Mouse (Mus musculus): ENCODE results near the gene Baiap2. TPM values are rescaled to one million over a fixed set of nuclear protein-coding genes. Genes with fewer than 3 reads are reported as not detected.

The Baiap2 gene
- total RNA-seq, 4 experiments from 2014 or later = 0.56 to 1.7 (median 1.2) TPM

GRCm38 (mm10) chr11:119945343-119945742, 2.8 kb downstream of the Baiap2 start:
- no peak for DNase-seq (ENCODE audit: low spot score in 2 of 2)

DNA sequence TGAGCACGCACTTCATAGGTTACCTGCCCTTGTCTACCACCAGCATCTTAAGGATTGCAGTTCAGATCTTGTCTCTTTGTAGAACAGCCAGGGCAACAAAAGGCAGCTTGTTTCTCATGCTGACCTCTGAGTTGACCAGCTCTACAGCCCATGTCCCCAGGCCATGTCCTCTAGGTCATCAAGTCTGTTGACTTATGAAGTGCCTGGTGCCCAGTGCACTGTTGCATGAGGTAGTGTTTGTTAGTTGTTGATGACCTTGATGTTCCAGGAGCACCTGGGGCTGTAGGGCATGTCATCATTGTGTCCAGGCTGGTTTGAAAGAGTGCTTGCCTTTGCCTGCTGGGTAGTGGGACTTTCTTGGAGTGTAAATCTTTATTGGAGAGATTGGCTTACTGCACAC, 4.9 kb downstream of the Baiap2 start:
- DNase-seq (ENCODE audit: low spot score in 2 of 2) = no peak

- no peak for DNase-seq (ENCODE audit: low spot score in 2 of 2)
Measured at GRCm38 (mm10) chr11:119947897-119948296, 5.3 kb downstream of the Baiap2 start.

DNA sequence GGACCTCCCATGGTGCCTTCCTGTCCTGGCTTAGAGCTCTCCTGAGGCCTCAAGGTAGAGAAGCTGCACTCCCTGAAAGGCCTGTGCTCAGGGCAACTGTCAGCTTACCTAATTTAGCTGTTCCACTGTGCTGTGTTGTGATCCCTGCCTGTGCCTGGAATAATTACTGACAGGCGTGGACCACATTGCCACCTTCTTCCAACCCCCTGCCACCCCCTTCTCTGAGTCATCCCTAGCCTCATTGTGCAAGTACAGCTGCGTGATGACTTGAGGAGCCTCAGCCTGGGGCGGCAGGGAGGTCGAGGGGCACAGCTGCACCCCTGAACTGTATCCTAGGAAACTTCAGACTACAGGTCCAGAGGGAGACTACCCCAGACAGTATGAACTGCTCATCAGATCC, 5.7 kb downstream of the Baiap2 start:
- DNase-seq (ENCODE audit: low spot score in 2 of 2) = no peak

DNA sequence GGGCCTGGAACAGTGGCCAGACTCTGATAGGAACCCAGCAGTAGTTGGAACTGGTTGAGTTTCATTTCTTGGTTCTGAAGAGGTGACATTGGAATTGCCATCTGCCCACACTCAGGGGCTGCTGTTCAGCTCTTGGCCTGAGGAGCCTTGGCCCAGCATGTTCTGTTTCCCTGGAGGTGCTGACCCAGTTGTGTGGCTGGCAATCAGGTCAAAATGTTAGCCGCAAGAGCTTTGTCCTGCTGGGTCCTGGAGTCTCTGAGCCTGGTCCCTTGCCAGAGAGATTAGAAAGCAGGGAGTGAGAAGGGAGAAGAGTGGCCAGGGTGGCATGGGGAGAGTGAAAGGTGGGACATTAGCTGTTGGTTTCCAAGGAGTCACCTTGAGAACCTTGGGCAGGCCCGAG, 6.2 kb downstream of the Baiap2 start:
- no peak for DNase-seq (ENCODE audit: low spot score in 2 of 2)

GRCm38 (mm10) chr11:119950535-119950934, 8.0 kb downstream of the Baiap2 start:
- DNase-seq (ENCODE audit: low spot score in 2 of 2) = no peak

DNA sequence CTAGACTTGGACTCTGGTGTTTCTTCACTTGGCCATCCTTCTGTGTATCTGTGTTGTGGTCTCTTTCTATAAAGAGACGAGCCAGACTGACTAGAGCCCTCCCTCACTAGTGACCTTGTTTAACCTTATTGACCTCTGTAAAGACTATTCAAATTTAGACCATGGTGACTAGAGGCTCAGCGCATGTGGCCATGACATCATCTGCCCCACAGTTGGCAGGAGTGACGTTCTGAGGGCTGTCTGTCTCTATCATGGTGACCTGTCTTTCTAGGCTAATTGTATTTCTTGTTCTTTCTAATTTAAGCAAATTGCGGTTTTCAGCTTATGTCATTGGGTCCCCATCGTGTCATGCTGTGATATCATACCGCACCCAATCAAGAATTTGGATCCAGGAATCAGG, 8.8 kb downstream of the Baiap2 start:
- no peak for DNase-seq (ENCODE audit: low spot score in 2 of 2)

DNA sequence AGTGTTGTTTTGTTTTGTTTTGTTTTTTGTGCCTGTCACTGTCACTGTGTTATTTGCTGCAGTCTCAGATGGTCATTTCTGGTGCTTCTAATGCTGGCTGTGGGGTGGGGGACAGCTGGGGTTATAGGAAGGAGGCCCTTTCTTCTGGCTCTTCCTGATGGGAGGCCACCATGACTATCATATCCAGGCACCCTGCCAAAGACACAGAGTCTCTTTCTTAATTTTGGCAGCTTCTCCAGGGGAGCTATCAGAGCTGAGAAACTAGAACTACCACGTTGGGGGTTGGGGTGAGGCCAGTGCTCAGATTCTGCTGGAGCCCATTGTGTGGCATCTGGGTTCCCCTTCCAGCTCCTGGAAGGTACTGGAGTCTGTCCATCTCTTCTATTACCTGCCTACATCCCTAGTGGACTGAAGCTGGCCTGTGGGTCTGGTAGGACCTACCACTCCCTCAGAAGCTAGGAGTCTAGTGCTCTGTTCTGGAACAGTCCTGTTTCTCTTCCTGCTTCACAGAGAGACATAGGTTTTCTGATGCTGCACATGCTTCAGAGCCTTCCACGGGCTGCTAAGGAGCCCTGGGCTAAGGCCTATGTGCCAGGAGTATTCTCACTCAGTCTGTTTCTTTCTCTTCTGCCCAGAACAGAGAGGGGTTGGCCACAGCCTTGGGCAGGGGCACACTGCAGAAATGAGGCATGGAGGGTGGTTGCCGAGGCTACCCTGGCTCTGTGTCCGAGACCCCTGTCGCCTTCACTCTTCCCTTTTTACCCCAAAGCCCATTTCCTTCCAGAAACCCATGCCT, 10.1 kb downstream of the Baiap2 start:
- DNase-seq (ENCODE audit: low spot score in 2 of 2) = no peak

DNA sequence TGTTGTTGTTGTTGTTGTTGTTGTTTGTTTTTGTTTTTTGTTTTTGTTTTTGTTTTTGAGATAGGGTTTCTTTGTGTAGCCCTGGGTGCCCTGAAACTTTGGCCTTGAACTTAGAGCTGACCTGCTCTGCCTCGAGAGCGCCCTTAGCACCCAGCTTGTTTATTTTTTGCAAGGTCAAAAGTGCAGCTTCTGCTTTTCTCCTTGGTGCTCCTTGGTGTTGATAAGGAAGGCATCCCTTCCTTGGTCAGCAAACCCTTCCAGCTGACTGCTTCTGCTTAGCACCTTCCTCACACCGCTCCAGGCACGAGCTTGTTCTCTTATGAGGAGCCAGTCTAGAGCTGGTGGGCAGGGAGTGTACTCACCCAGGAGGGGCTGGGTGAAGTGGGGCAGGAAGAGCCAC, 11.7 kb downstream of the Baiap2 start:
- no peak for DNase-seq (ENCODE audit: low spot score in 2 of 2)

DNA sequence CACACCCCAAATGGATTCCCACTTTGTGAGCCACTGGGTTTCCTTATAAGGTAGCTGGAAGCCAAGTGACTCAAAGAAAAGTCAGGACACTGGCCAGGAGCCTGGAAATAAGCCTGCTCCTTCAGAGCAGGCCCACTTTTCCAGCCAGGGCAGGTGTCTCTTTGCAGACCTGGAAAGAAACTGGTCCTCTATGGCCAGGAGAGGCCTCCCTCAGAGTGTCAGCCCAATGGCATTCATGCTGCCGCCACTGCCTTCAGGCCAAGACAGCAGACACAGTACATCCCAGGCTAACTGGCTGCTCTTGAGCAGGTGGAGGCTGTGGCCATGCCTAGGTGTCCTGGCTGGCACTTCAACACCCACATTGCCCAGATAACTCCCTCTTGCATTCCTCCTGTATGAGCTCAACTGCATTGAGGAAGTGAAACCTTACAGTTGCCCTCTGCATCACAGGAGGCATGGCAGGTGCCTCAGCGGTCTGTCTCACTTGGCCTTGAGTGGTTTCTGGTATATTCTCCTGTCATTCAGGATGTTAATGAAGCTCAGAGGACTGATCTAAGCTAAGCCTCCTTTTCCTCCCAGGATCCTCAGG, 12.3 kb downstream of the Baiap2 start:
- no peak for DNase-seq (ENCODE audit: low spot score in 2 of 2)

DNA sequence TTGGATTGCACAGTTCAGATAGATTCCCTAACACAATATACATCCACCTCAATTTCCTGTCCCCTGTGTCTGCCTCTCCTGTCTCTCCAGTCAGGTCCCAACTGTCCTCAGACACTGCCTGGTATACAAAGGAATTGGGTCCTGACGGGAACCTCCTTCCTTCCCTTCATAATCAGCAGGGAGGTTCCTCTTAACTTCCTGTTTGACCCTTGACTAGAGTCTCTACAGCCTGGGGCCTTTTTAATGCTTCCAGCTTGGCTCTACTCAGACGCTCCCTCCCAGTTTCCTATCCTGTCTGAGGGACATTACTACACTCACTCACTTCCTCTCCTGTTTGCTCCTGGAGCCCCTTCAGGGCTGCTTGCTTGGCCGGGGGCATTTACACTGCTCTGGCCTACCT, 12.9 kb downstream of the Baiap2 start:
- DNase-seq (ENCODE audit: low spot score in 2 of 2) = no peak

DNA sequence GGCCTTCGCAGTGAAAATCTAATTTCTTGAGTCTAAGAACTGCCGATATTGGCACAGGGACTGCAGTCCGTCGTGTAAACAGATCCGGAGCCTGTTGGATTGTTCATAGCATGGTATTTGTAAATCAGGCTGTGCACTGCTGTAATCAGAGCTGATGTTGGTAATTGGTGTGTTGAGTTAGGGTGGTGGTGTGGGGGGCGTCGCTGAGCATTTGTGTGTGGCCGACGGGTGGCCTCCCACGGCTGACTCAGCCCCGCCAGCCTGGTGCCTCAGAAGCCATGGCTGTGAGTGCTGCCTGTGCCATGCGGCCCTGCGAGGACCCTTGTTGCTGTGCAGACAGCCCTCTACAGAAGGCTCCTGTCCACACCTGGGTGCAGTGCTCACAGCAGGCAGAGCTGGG, 14.0 kb downstream of the Baiap2 start:
- no peak for DNase-seq (ENCODE audit: low spot score in 2 of 2)

DNA sequence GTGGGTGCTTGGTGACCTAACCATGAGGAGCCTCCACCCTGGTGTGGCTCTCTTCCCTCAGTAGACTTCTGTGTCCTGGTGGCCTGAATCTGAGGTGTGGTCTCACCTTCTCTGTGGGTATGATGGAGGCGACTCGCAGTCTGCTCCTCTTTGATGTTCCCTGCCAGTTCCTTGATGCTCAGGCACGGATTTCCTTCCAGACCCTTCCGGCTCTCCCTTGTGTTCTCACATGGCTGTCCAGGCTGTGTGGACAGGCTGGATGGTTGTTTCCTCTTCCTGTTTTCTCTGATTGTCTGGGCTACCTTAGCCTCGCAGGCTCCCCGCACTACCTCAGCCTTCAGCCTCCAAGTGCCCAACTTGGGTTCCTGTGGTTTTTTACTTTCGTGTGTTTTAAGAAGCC, 16.3 kb downstream of the Baiap2 start:
- DNase-seq (ENCODE audit: low spot score in 2 of 2) = no peak

GRCm38 (mm10) chr11:119959714-119960113, 17.2 kb downstream of the Baiap2 start:
- DNase-seq (ENCODE audit: low spot score in 2 of 2) = no peak

DNA sequence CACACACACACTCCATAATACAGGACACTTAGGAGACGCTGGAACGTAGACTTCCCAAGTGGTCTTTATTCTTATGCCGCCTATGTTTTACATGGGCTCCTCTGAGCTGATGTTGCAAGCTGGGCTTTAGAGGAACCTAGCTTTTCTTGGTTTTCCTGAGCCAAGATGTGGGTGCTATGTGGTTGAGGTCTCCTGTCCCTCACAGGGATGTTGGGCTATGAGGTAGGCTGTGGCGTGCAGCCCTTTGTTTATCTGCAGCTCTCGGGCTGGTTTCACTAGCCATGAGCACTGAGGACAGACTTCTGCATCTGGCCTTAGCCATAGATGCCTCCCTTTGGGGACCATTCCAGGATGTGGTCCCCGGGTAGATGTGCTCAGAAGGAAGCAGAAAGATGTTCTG, 18.1 kb downstream of the Baiap2 start:
- DNase-seq (ENCODE audit: low spot score in 2 of 2) = no peak

- DNase-seq (ENCODE audit: low spot score in 2 of 2) = no peak
Measured at GRCm38 (mm10) chr11:119961511-119961910, 18.9 kb downstream of the Baiap2 start.

DNA sequence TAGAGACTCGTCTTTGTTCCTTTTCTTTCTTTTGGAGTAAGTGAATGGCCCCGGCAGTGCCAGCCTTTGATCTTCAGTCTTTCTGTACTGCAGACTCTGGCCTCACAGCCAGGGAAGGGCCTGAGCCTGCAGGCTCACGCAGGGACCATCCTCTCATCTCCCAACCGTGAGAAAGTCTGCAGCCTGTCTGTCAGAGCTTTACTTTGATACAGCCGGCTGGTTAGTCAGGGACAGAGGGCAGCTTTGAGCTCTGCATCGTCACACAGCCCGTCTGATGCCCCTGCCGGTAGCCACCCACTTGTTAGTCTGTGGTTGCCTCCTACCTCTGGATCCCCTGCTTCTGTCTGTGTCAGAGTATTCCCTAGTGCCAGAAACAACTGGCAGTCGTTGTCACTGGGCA, 22.5 kb downstream of the Baiap2 start:
- DNase-seq (ENCODE audit: low spot score in 2 of 2) = no peak

DNA sequence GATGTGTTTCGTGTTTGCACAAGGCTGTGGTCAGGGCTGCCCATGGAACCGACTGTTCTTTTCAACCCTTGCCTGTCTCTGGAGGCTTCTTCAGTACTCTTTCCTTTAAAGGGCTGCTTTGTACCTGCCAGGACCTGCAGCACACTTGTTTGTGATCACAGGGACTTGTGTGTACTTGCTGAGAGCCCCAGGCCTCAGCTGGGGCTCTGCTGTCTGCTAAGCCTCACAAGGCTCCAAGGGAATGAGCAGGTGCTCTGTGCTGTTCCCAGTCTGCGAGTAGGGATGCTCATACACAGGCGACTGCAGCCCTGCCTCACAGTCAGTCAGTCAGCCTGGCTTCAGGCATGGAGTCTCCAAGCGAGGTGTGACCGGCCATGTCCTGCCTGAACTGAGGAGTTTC, 23.7 kb downstream of the Baiap2 start:
- no peak for DNase-seq (ENCODE audit: low spot score in 2 of 2)

DNA sequence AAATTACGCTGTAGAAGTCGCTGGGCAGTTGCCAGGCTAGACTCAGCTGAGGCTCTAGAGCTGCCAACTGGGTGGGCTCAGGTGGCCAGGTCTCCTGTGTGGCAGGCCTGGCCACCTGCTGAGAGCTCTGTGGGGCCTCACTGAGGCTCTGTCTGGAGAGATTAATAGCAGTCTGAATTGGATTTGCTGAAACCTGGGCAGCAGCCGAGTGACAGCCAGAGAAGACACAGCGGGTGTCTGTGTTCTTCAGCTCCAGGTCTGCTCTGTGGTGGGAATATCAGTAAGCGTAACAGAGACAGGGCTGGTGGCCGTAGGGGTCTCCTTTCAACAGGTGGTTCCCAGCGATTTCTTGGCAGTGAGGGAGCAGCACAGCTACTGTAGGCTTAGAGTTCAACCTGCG, 24.8 kb downstream of the Baiap2 start:
- no peak for DNase-seq (ENCODE audit: low spot score in 2 of 2)

- no peak for DNase-seq (ENCODE audit: low spot score in 2 of 2)
Measured at GRCm38 (mm10) chr11:119967892-119968291, 25.3 kb downstream of the Baiap2 start.

DNA sequence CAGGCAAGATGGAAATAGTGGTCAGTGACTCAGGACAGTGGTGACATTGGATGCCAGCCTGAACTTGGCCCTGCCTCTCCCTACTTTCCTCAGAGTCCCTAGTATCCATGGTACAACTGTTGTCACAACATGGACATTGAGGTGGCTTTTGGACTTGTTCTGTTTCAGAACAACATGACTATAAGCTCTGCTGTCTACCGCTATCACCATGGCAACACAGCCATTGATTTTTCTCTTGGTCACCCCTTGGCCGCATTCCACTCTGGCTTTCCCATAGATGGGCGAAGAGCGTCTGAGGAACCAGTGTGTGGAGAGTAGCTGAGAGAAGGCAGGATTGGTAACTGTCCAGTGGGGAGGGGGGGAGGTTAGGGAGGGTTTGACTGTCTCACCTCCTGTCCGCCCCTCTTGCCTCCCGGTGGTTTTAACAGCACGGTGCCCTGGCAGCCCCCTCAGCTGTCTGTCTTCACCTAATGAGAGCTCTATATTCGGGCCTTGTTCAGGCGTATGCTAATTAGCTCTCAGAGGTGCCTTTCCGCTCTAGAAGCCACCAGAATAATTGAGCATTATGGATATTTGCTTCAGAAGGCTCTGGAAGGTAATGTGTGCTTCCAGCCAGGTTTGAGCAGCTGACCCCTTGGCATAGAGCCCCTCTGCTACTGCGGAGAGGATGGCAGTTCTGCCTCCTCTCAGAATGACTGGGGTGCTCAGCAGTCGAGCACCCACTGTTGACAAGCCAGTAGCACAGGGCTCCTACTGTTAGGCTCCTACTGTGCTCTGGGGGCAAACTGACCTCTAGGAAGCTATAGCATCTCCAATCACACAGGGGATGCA, 27.7 kb downstream of the Baiap2 start:
- DNase-seq (ENCODE audit: low spot score in 2 of 2) = no peak

- no peak for DNase-seq (ENCODE audit: low spot score in 2 of 2)
Measured at GRCm38 (mm10) chr11:119973789-119974188, 31.2 kb downstream of the Baiap2 start.

All from gastrocnemius, adult 8-10 months (tissue).